Mouse (Mus musculus): ENCODE results near the gene Gpr139. TPM values are rescaled to one million over a fixed set of nuclear protein-coding genes. Genes with fewer than 3 reads are reported as not detected.

Gene Gpr139
- polyA plus RNA-seq, 2 experiments: not detected

DNA sequence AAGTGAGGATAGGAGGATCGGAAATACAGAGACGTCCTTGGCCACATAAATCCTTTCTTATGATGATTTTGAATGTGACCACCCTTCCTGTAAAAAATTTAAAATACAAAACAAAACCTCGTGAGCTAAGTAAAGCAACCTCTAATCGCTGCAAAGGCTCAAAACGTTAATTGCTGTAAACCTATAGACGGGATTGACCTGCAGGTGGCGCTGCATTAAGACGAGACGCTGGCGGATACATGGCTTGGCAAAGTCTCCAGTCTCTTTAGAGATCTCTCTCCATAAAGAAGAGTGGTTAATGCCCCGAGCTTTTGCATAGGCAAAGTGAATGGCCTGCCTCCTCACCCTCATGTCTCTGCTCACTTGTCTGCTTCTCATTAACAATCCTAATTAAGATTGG is 2.0 kb upstream of the Gpr139 start:
- TF ChIP-seq CTCF (IDR thresholded peaks at IDR 0.05; ENCODE audit: low read depth) (peak; percentile 66), EP300 (IDR thresholded peaks at IDR 0.05; ENCODE audit: low read depth) (no peak)
- Histone ChIP-seq H3K9ac (replicated peaks) (no peak overlapping the region), H3K4me2 (ENCODE audit: low read depth) (no peak overlapping the region), H3K4me3 (ENCODE audit: insufficient read depth in 1 of 2, low read depth in 2 of 2, low read length in 2 of 2) (no peak overlapping the region), H3K4me1 (replicated peaks; ENCODE audit: control insufficient read depth in 2 of 2, insufficient read depth in 2 of 2, low read length in 1 of 2) (no peaks in the 10 kb centered on the region), H3K27ac (no peak overlapping the region), H3K27me3 (ENCODE audit: control insufficient read depth, insufficient read depth, low read length) (peaks cover 23% of the 10 kb centered on the region), H3K9me3 (ENCODE audit: control insufficient read depth, low read length) (no peaks in the 10 kb centered on the region), H3K36me3 (replicated peaks; ENCODE audit: control insufficient read depth, insufficient read depth, low read depth) (no peaks in the 10 kb centered on the region)
- ATAC-seq (ENCODE audit: insufficient read depth) (no peak), DNase-seq (ENCODE audit: low read depth in 3 of 3, low spot score in 3 of 3) (peak in 2 of 3 experiments; percentile 1 to 26)
- 10% methylated on average over 11 of the region's 11 CpGs for WGBS (ENCODE audit: insufficient replicate concordance)

- H3K27me3 ChIP-seq (ENCODE audit: control insufficient read depth, insufficient read depth, low read length): peaks cover 23% of the 10 kb centered on the region
- H3K36me3 ChIP-seq (replicated peaks; ENCODE audit: control insufficient read depth, insufficient read depth, low read depth): no peaks in the 10 kb centered on the region
- no peaks in the 10 kb centered on the region for H3K9me3 ChIP-seq (ENCODE audit: control insufficient read depth, low read length)
- H3K27ac ChIP-seq: no peak overlapping the region
- no peak overlapping the region for H3K4me3 ChIP-seq (ENCODE audit: insufficient read depth in 1 of 2, low read depth in 2 of 2, low read length in 2 of 2)
- 5% methylated on average over 23 of the region's 23 CpGs for WGBS (ENCODE audit: insufficient replicate concordance)
- no peaks in the 10 kb centered on the region for H3K4me1 ChIP-seq (replicated peaks; ENCODE audit: control insufficient read depth in 2 of 2, insufficient read depth in 2 of 2, low read length in 1 of 2)
- DNase-seq (ENCODE audit: low read depth in 3 of 3, low spot score in 3 of 3) (no peak), ATAC-seq (ENCODE audit: insufficient read depth) (no peak)
- no peak overlapping the region for H3K4me2 ChIP-seq (ENCODE audit: low read depth)
- H3K9ac ChIP-seq (replicated peaks): no peak overlapping the region
- TF ChIP-seq CTCF (IDR thresholded peaks at IDR 0.05; ENCODE audit: low read depth): no peak
- TF ChIP-seq EP300 (IDR thresholded peaks at IDR 0.05; ENCODE audit: low read depth): no peak
Observed at GRCm38 (mm10) chr7:119185181-119185940, 958 bp upstream of the Gpr139 start.

DNA sequence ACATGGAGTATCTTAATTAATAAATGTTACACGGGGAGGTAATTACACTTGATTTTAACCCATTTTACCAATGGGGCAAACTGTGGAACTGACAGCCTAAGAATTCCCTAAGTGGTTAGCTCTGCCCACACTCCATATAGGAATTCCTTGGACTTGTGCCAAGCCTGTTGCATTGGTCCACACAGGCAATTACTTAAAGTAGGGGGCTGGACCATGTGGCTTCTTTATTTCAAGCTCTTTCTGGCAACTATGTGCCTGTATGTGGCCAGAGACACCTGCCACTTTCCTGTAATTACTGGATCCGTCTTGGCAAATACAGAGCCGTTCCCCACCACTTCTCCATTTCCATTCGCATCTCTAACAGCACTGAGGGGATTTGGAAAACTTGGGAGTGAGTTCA is 3.4 kb downstream of the Gpr139 start:
- Histone ChIP-seq H3K9me3 (ENCODE audit: control insufficient read depth, low read length) (no peaks in the 10 kb centered on the region), H3K27me3 (ENCODE audit: control insufficient read depth, insufficient read depth, low read length) (peaks cover 22% of the 10 kb centered on the region), H3K9ac (replicated peaks) (no peak overlapping the region), H3K4me3 (ENCODE audit: insufficient read depth in 1 of 2, low read depth in 2 of 2, low read length in 2 of 2) (no peak overlapping the region), H3K36me3 (replicated peaks; ENCODE audit: control insufficient read depth, insufficient read depth, low read depth) (no peaks in the 10 kb centered on the region), H3K27ac (no peak overlapping the region), H3K4me1 (replicated peaks; ENCODE audit: control insufficient read depth in 2 of 2, insufficient read depth in 2 of 2, low read length in 1 of 2) (no peaks in the 10 kb centered on the region), H3K4me2 (ENCODE audit: low read depth) (no peak overlapping the region)
- DNase-seq (ENCODE audit: low read depth in 3 of 3, low spot score in 3 of 3): no peak
- ATAC-seq (ENCODE audit: insufficient read depth): no peak
- 53% methylated on average over 4 of the region's 4 CpGs for WGBS (ENCODE audit: insufficient replicate concordance)
- TF ChIP-seq CTCF (IDR thresholded peaks at IDR 0.05; ENCODE audit: low read depth) (no peak), EP300 (IDR thresholded peaks at IDR 0.05; ENCODE audit: low read depth) (no peak)

- DNase-seq (ENCODE audit: low read depth in 3 of 3, low spot score in 3 of 3): no peak
- no peak overlapping the region for H3K9ac ChIP-seq (replicated peaks)
- ATAC-seq (ENCODE audit: insufficient read depth): no peak
- H3K4me2 ChIP-seq (ENCODE audit: low read depth): no peak overlapping the region
- no peak for TF ChIP-seq EP300 (IDR thresholded peaks at IDR 0.05; ENCODE audit: low read depth)
- TF ChIP-seq CTCF (IDR thresholded peaks at IDR 0.05; ENCODE audit: low read depth): no peak
- H3K36me3 ChIP-seq (replicated peaks; ENCODE audit: control insufficient read depth, insufficient read depth, low read depth): no peaks in the 10 kb centered on the region
- no peaks in the 10 kb centered on the region for H3K27me3 ChIP-seq (ENCODE audit: control insufficient read depth, insufficient read depth, low read length)
- no peak overlapping the region for H3K4me3 ChIP-seq (ENCODE audit: insufficient read depth in 1 of 2, low read depth in 2 of 2, low read length in 2 of 2)
- H3K27ac ChIP-seq: no peak overlapping the region
- no peaks in the 10 kb centered on the region for H3K4me1 ChIP-seq (replicated peaks; ENCODE audit: control insufficient read depth in 2 of 2, insufficient read depth in 2 of 2, low read length in 1 of 2)
- H3K9me3 ChIP-seq (ENCODE audit: control insufficient read depth, low read length): no peaks in the 10 kb centered on the region
- 65% methylated on average over 3 of the region's 3 CpGs for WGBS (ENCODE audit: insufficient replicate concordance)
Observed at GRCm38 (mm10) chr7:119160015-119160414, 24.4 kb downstream of the Gpr139 start.

GRCm38 (mm10) chr7:119111771-119112170 is 72.6 kb downstream of the Gpr139 start:
- Histone ChIP-seq H3K4me3 (ENCODE audit: insufficient read depth in 1 of 2, low read depth in 2 of 2, low read length in 2 of 2) (no peak overlapping the region), H3K36me3 (replicated peaks; ENCODE audit: control insufficient read depth, insufficient read depth, low read depth) (no peaks in the 10 kb centered on the region), H3K27me3 (ENCODE audit: control insufficient read depth, insufficient read depth, low read length) (no peaks in the 10 kb centered on the region), H3K9ac (replicated peaks) (no peak overlapping the region), H3K4me2 (ENCODE audit: low read depth) (no peak overlapping the region), H3K27ac (no peak overlapping the region), H3K4me1 (replicated peaks; ENCODE audit: control insufficient read depth in 2 of 2, insufficient read depth in 2 of 2, low read length in 1 of 2) (no peaks in the 10 kb centered on the region), H3K9me3 (ENCODE audit: control insufficient read depth, low read length) (no peaks in the 10 kb centered on the region)
- TF ChIP-seq CTCF (IDR thresholded peaks at IDR 0.05; ENCODE audit: low read depth) (no peak), EP300 (IDR thresholded peaks at IDR 0.05; ENCODE audit: low read depth) (no peak)
- DNase-seq (ENCODE audit: low read depth in 3 of 3, low spot score in 3 of 3) (no peak), ATAC-seq (ENCODE audit: insufficient read depth) (no peak)
- WGBS (ENCODE audit: insufficient replicate concordance): 51% methylated on average over 8 of the region's 8 CpGs

Measured in liver, embryonic 14.5 days (tissue).